Mouse (Mus musculus) thymus, postnatal 0 days (tissue): Measurements from ENCODE around the gene Cep126. TPM values are rescaled to one million over a fixed set of nuclear protein-coding genes. Genes with fewer than 3 reads are reported as not detected.

Experiments used
- DNase-seq: peaks from one replicate; pipeline ENCODE4 v3.0.0-alpha.2; 2015; ENCODE audit warnings: low spot score
- polyA plus RNA-seq: library from polyadenylated mRNA; unstranded; fragments of >200 nt; fragmentation: Nextera tagmentation; extraction: Ambion mirVana; gene quantifications from 2 replicates; pipeline ENCODE4 v1.2.1, GENCODE M21; 2015

The Cep126 gene
- 1.3 and 1.7 TPM in 2 replicates for polyA plus RNA-seq

DNA sequence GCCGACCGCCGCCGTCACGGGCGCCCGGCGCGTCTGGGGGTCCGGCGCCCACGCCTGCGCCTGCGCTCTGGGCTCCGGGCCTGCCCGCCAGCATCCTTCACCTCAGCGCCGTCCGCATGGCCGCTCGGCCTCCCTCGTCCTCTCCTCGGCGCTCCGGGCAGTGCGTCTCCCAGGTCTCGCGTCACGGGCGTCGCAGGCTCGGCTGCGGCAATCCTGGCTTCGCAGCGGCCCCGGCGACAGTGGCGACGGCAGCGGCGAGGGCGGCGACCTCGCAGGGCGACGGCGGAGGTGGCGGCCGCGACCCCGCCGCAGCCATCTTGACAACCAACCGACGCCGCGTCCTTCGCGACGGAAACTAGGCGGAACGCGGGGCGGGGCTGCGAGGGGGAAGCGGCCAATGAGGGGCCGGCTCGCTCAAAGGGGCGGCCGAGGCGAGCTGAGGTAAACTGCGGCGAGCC, at the start of gene Cep126:
Gene Cep126 (minus strand): TSS at position 178 of the 458 bp plus-strand sequence.
- peak; percentile 71 for DNase-seq

DNA sequence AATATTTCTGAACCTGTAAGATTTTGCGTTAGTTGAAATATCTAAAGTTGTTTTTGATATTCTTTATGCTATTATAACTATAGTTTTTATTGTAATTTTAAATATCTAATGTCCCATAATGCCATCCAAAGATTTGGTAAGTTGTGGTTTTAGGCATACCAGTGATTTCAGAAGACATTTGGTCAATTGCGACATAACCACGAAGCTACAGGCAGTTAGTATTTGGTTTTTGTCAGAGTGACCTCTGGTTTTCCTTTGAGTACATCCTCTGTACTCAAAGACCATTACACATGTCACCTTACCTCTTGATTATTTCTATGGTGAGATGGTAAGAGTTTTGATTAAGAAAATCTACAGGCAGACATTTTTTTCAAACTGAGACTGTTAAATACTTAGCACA, 45.5 kb upstream of the Cep126 start:
- no peak for DNase-seq

GRCm38 (mm10) chr9:8177099-8177498, 43.0 kb upstream of the Cep126 start:
- no peak for DNase-seq

- DNase-seq, result no peak
Measured at GRCm38 (mm10) chr9:8157011-8157410, 22.9 kb upstream of the Cep126 start.

DNA sequence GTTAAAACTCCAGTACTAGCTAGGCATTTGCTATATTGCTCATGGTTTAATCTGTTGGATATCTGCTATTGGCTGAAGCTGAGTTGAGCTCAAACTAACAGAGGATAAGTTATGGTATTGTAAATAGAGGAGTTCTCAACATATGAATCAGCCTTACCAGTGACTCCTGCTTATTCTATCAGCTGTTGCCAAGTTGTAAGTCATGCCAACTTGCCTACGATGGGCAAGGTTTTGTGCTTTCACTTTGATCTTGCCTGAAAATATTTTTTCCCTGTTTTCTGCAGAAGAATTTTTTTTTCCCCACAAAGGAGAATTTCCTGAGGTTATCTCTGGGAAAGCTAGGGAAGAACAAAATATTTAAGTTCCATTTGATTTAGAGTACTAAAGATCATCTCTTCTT, 5.4 kb upstream of the Cep126 start:
- no peak for DNase-seq

DNA sequence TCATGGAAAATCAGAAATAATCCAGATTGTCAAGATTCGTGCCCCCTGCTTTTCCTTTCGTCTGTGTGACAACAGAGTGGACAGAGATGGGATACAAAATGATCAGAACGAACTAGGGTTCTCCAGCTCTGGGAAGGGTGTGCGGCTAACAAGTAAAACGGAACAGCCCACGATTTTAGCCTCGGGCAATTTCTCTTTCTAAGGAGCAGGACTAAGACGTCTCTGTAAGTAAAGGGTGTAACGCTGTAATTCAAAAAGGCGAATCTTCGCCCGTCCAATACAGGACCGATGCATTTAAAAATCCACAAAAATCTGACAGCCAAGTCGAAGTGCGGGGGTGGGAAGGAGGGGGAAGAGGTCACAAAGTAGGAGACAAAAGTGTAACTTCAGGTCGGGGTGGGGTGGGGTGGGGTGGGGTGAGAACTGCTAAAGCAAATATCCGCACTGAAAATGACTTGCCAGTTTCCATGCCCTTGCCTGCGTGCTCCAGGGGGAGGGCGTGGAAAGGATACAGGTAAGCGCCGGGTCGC, 443 bp downstream of the Cep126 start:
- DNase-seq, result no peak

DNA sequence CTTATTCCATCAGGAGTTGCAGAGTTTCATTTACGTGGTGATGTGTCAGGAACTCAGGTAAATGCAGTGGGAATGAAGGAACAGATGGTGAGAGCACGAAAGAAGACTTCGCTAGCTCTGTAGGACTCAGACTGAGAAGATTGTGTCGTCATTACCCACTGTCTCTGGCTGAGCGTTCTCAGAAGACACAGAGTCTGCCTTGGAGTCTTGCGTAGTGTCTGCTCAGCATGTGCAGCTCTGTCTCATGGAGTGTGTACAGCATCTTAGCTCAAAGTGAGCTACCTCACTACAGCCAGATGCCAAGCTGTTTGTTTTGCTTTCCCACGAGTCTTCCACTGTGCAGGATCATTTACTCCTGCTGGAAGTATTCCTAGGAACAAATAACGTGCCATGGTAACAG, 10.6 kb downstream of the Cep126 start:
- DNase-seq, result no peak

DNA sequence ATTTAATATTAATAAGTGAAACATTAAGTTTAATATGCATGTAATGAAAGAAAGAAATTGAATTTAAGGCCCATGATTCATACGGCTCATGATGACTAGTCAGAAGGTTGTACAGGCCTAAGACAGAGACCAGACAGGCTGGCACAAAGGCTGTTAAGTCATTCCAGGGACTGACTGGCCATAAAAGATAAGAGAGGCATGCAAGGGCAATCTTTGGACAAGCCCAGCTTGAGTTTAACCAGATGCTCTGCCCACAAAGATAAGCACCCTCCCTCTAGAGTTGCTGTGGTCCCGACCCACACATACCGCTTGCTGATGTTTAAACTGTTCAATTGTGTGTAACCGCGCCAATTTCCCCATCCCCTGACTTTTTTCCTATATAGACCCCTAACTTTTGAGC, 19.6 kb downstream of the Cep126 start:
- DNase-seq, result no peak

DNA sequence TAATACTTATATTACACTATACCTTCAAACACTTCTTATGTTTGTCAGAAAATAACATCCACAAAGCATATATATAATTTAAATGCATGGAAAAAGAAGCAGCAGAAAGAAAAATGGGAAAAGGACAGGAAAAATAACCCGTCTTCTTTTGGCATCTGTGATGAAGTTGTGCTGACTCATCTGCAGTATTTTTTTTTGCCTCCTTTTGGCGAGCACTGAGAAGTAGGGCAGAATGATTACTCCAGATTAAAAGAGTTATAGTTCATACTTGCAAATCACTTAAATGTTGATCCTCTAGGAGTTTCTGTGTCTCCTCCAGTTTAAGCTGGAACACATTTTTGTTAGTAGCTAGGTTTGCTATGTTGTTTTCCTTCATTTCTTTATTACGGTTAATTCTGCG, 31.0 kb downstream of the Cep126 start:
- DNase-seq, result no peak

DNA sequence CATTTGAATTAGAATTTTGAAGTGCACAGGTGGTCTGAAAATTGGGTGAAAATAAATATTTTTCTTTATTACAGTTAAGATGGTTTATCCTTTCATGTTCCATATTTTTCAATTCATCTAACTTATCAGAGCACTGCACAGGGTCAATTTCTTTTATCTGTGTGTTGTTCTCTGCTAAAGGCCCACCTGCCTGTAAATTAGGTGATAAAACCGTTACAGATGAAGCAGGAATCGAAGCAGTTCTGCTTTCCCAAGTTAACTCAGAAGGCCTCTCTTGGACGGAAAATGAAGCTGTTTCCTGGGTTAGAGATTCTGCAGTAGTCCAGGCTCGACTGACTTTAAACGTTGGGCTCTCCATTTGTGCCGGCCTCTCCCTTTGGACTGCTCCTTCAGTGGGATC, 33.1 kb downstream of the Cep126 start:
- DNase-seq, result no peak

DNA sequence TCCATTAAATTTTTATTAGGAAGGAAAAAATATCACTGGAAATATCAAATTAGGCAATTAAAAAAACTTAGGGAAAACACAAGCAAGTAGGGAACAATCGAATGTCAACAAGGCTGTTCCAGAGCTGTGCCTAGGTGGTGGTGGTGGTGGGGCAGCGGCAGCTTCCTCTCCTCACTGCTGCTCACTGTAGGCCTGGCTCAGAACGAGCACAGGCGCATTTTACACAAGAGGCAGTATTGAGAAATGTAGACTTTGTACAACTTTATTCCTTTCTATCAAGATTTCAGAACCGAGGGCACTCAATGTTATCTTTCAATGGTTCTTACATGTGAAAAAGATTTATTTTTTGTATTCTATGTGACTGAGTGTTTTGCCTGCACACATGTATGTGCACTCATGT, 55.2 kb downstream of the Cep126 start:
- DNase-seq, result no peak

DNA sequence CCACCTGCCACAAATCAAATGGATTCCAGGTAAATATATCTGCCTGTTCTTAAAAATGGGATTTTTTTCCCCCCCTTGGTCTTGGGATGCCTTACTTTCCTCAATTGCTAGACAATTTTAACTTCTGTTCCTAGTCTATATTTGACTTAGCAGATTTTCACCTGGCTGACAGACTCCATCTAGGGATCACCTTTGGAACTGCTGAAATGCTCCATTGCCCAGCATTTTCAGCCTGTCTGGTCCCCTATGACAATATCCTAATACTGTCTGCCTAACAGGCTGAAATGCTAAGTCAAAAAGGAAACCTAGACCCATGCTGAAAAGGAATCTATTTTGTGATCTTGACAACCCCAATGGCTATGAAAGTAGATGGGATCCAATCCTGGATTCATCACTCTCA, 59.7 kb downstream of the Cep126 start:
- DNase-seq, result no peak

GRCm38 (mm10) chr9:8073203-8073755, 60.8 kb downstream of the Cep126 start:
- DNase-seq, result no peak

- DNase-seq, result no peak
Measured at GRCm38 (mm10) chr9:8059636-8060035, 74.5 kb downstream of the Cep126 start.

GRCm38 (mm10) chr9:8054831-8055230, 79.3 kb downstream of the Cep126 start:
- no peak for DNase-seq

- no peak for DNase-seq
Measured at GRCm38 (mm10) chr9:8043044-8043387, 91.1 kb downstream of the Cep126 start.

DNA sequence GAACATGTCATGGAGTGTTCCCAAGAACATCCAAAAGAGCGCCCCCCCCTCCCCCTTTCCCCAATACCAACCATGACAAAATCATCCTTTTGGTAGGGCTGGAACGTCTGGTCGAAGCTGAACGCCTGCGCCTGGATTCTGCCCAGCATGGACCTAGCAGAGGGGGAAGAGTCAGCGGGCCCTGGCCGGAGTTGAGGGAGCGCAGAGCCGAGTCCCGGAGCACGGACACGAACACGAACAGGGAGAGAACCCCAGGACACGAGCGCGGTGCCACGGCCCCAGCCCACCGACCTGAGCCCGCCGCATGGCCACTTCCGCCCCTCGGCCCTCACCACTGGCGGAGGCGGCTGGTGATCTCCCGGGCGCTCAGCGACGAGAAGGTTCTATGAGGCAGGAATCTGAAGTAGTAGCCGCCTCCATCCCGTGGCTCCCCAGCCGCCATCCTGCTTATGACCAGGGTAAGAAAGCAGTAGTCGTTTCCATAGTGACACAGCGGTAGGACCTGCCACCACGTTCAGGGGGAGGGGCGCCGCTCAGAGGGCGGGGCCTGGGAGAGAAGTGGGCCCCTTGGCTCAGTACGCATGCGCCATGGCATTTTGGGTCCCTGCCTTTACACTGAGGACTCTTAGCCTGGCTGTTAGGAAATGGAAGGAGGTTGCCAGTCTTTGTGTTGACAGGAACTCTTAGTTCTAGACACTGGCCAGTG, 91.6 kb downstream of the Cep126 start, which contains the start of gene Cfap300:
Gene Cfap300 (minus strand): TSS at position 486 of the 706 bp plus-strand sequence.
- peak; percentile 96 for DNase-seq

DNA sequence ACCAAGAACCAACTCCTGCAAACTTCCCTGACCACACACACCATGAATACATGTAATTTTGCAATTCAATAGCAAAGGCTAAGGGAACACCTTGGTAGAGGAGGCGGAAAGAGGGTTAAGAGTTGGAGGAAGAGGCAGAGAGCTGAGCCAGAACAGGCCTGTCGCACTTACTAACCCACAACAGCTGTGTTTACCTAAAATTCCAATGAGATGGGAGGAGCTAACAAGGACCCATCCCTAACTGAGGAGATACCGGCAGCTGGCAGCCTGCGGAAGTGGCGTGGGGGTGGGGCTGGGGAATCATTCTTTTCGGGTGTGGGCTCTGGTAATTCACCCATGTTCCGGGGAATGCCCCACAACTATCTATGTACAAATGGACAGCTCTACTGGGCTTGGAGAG, 98.5 kb downstream of the Cep126 start:
- DNase-seq, result peak; percentile 29

DNA sequence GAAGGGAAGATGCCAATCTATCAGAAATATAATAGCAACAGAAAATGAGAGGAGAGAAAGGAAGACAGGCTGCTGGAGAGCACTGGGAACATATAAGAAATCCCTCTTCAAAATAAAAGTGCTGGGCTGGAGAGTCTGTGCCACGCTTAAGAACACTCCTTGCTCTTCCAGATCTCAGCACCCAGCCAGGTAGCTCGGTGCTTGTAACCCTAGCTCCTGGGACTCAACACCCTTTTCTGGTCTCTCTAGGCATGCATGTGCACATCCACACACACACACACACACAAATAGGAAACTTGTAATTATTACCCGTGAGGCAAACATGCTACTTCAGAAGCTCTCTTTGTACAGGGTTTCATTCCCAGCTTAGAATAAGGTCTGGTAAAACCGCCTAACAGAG, 99.0 kb downstream of the Cep126 start:
- no peak for DNase-seq

DNA sequence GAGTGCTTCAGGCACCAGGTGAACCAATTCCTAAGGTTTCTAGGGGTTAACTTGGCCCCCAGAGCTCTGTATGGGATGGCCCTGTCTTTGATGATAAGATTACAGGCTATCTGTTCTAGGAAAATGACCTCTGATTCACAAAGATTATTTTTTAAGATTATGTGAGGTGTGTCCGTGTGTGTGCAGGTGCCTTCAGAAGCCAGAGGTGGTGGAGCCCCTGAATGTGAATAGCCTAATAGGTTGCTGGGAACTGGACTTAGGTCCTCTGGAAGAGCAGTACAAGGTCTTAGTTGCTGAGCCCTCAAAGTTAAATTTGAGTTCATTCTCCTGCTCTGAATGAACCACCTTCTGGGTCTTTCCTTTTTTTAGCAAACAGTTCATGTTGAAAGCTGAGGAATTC, 100.0 kb downstream of the Cep126 start:
- no peak for DNase-seq

DNA sequence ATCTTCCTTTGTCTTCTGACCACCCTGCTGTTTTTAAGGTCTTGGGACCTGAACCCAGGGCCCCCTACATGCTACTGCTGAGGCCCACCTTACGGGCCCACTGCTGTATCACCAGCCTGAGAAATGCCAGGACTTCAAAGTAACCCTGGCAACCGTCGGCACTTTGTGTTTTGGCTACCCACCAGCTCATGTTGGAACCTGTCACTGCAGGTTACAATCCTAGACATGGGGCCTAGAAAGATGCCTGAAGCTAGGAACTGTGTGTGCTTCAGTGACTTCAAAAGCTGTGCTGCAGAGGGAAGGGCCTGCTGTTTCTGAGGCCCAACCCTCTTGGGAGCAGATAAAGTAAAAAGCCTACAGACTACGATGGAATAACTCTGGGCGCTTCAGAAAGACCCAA, 101.2 kb downstream of the Cep126 start:
- no peak for DNase-seq
